Mouse (Mus musculus): ENCODE data around the gene Nrp1. TPM values are rescaled to one million over a fixed set of nuclear protein-coding genes. Genes with fewer than 3 reads are reported as not detected.

Nrp1 gene
- polyA plus RNA-seq, 1 experiment from 2014 or later = 90.4 TPM

- H3K9me3 ChIP-seq = no peaks in the 10 kb centered on the region
- H3K4me2 ChIP-seq = peak overlapping the region; percentile 98
- peaks cover 41% of the 10 kb centered on the region for H3K4me1 ChIP-seq (replicated peaks)
- no peaks in the 10 kb centered on the region for H3K36me3 ChIP-seq
- H3K9ac ChIP-seq = peak overlapping the region; percentile 95
- peak; percentile 63 for ATAC-seq (ENCODE audit: low FRiP score)
- 2% methylated on average over 46 of the region's 49 CpGs for WGBS
- peak overlapping the region; percentile 87 for H3K4me3 ChIP-seq
- H3K27me3 ChIP-seq = 0 out of 2 replicates have a peak, but pooled peaks cover 4% of the 10 kb centered on the region
- peak overlapping the region; percentile 97 for H3K27ac ChIP-seq
Observed at GRCm38 (mm10) chr8:128356796-128357539, 1.4 kb upstream of the Nrp1 start.

- Histone ChIP-seq H3K9ac (peak overlapping the region; percentile 95), H3K4me1 (replicated peaks) (peaks cover 49% of the 10 kb centered on the region), H3K9me3 (no peaks in the 10 kb centered on the region), H3K4me2 (peak overlapping the region; percentile 98), H3K27me3 (0 out of 2 replicates have a peak, but pooled peaks cover 4% of the 10 kb centered on the region), H3K27ac (peak overlapping the region; percentile 97), H3K36me3 (no peaks in the 10 kb centered on the region), H3K4me3 (peak overlapping the region; percentile 87)
- WGBS = under 1% methylated on average over 29 of the region's 29 CpGs
- ATAC-seq (ENCODE audit: low FRiP score) = peak; percentile 44
Observed at GRCm38 (mm10) chr8:128357540-128358405, 631 bp upstream of the Nrp1 start.

GRCm38 (mm10) chr8:128358756-128359520 is 534 bp downstream of the Nrp1 start:
- H3K9ac ChIP-seq = peak overlapping the region; percentile 95
- under 1% methylated on average over 37 of the region's 41 CpGs for WGBS
- peaks cover 56% of the 10 kb centered on the region for H3K4me1 ChIP-seq (replicated peaks)
- H3K36me3 ChIP-seq = no peaks in the 10 kb centered on the region
- H3K27ac ChIP-seq = peak overlapping the region; percentile 97
- peak; percentile 41 for ATAC-seq (ENCODE audit: low FRiP score)
- no peaks in the 10 kb centered on the region for H3K9me3 ChIP-seq
- H3K4me2 ChIP-seq = peak overlapping the region; percentile 98
- peak overlapping the region; percentile 87 for H3K4me3 ChIP-seq
- H3K27me3 ChIP-seq = 0 out of 2 replicates have a peak, but pooled peaks cover 4% of the 10 kb centered on the region

- under 1% methylated on average over 40 of the region's 40 CpGs for WGBS
- Histone ChIP-seq H3K9ac (peak overlapping the region; percentile 95), H3K4me1 (replicated peaks) (peaks cover 61% of the 10 kb centered on the region), H3K4me3 (peak overlapping the region; percentile 87), H3K27me3 (0 out of 2 replicates have a peak, but pooled peaks cover 4% of the 10 kb centered on the region), H3K9me3 (no peaks in the 10 kb centered on the region), H3K36me3 (no peaks in the 10 kb centered on the region), H3K4me2 (peak overlapping the region; percentile 98), H3K27ac (peak overlapping the region; percentile 97)
- 0 out of 2 replicates have a peak, but pooled peaks have one; percentile 25 for ATAC-seq (ENCODE audit: low FRiP score)
Observed at GRCm38 (mm10) chr8:128359521-128360318, 1.3 kb downstream of the Nrp1 start.

- Histone ChIP-seq H3K9me3 (no peaks in the 10 kb centered on the region), H3K27ac (peak overlapping the region; percentile 61), H3K27me3 (no peaks in the 10 kb centered on the region), H3K4me2 (peak overlapping the region; percentile 98), H3K9ac (peak overlapping the region; percentile 95), H3K4me1 (replicated peaks) (peaks cover 74% of the 10 kb centered on the region), H3K4me3 (peak overlapping the region; percentile 87), H3K36me3 (no peaks in the 10 kb centered on the region)
- ATAC-seq (ENCODE audit: low FRiP score) = no peak
- 31% methylated on average over 5 of the region's 5 CpGs for WGBS
Observed at GRCm38 (mm10) chr8:128361343-128361870, 3.0 kb downstream of the Nrp1 start.

- H3K9me3 ChIP-seq = no peaks in the 10 kb centered on the region
- H3K9ac ChIP-seq = peak overlapping the region; percentile 65
- no peak for ATAC-seq (ENCODE audit: low FRiP score)
- peak overlapping the region; percentile 98 for H3K4me2 ChIP-seq
- H3K4me3 ChIP-seq = peak overlapping the region; percentile 87
- peaks cover 62% of the 10 kb centered on the region for H3K4me1 ChIP-seq (replicated peaks)
- H3K27me3 ChIP-seq = no peaks in the 10 kb centered on the region
- H3K27ac ChIP-seq = 0 out of 2 replicates have a peak overlapping the region, but pooled peaks have one; percentile 65
- WGBS = 13% methylated on average over 11 of the region's 11 CpGs
- H3K36me3 ChIP-seq = no peaks in the 10 kb centered on the region
Observed at GRCm38 (mm10) chr8:128362940-128363595, 4.7 kb downstream of the Nrp1 start.

GRCm38 (mm10) chr8:128370496-128370895 is 12.1 kb downstream of the Nrp1 start:
- no peak overlapping the region for H3K27ac ChIP-seq
- H3K36me3 ChIP-seq = peaks cover 11% of the 10 kb centered on the region; the same call in 1 of the 2 replicates
- ATAC-seq (ENCODE audit: low FRiP score) = no peak
- H3K4me2 ChIP-seq = no peak overlapping the region
- peaks cover 25% of the 10 kb centered on the region; the same call in 1 of the 2 replicates for H3K4me1 ChIP-seq (replicated peaks)
- 82% methylated on average over 4 of the region's 4 CpGs for WGBS
- no peaks in the 10 kb centered on the region for H3K27me3 ChIP-seq
- H3K9me3 ChIP-seq = no peaks in the 10 kb centered on the region
- no peak overlapping the region for H3K9ac ChIP-seq
- no peak overlapping the region for H3K4me3 ChIP-seq

GRCm38 (mm10) chr8:128371026-128371425 is 12.6 kb downstream of the Nrp1 start:
- Histone ChIP-seq H3K27ac (no peak overlapping the region), H3K4me2 (no peak overlapping the region), H3K4me3 (no peak overlapping the region), H3K36me3 (peaks cover 11% of the 10 kb centered on the region; the same call in 1 of the 2 replicates), H3K9ac (no peak overlapping the region), H3K27me3 (no peaks in the 10 kb centered on the region), H3K4me1 (replicated peaks) (peaks cover 21% of the 10 kb centered on the region; the same call in 1 of the 2 replicates), H3K9me3 (no peaks in the 10 kb centered on the region)
- WGBS = 82% methylated on average over 6 of the region's 6 CpGs
- ATAC-seq (ENCODE audit: low FRiP score) = no peak

GRCm38 (mm10) chr8:128371789-128372188 is 13.4 kb downstream of the Nrp1 start:
- Histone ChIP-seq H3K27me3 (no peaks in the 10 kb centered on the region), H3K4me1 (replicated peaks) (0 out of 2 replicates have a peak, but pooled peaks cover 19% of the 10 kb centered on the region), H3K27ac (no peak overlapping the region), H3K4me2 (no peak overlapping the region), H3K9ac (no peak overlapping the region), H3K36me3 (peaks cover 11% of the 10 kb centered on the region; the same call in 1 of the 2 replicates), H3K4me3 (no peak overlapping the region), H3K9me3 (no peaks in the 10 kb centered on the region)
- no peak for ATAC-seq (ENCODE audit: low FRiP score)
- WGBS = 95% methylated on average over 3 of the region's 3 CpGs

GRCm38 (mm10) chr8:128372724-128373123 is 14.3 kb downstream of the Nrp1 start:
- H3K27ac ChIP-seq = no peak overlapping the region
- H3K4me3 ChIP-seq = no peak overlapping the region
- no peak overlapping the region for H3K9ac ChIP-seq
- no peak for ATAC-seq (ENCODE audit: low FRiP score)
- peaks cover 11% of the 10 kb centered on the region; the same call in 1 of the 2 replicates for H3K36me3 ChIP-seq
- H3K9me3 ChIP-seq = no peaks in the 10 kb centered on the region
- WGBS = 69% methylated on average over 5 of the region's 5 CpGs
- peaks cover 26% of the 10 kb centered on the region for H3K4me1 ChIP-seq (replicated peaks)
- H3K4me2 ChIP-seq = no peak overlapping the region
- no peaks in the 10 kb centered on the region for H3K27me3 ChIP-seq

Data from hindbrain, embryonic 13.5 days (tissue).